Mouse (Mus musculus): ENCODE data around the gene Zfp704.

- TF ChIP-seq POLR2A (IDR thresholded peaks at IDR 0.05; ENCODE audit: extremely low read depth, insufficient read depth, low read length) (no peak), CTCF (IDR thresholded peaks at IDR 0.05; ENCODE audit: extremely low read depth, insufficient read depth, low read length) (no peak)
Observed at GRCm38 (mm10) chr3:9537889-9538288, 72.0 kb downstream of the Zfp704 start.

All from cortical plate, adult 2 months (tissue).